Comparison of ENCODE assay signal across 10 mouse cellular contexts in the genomic region with DNA sequence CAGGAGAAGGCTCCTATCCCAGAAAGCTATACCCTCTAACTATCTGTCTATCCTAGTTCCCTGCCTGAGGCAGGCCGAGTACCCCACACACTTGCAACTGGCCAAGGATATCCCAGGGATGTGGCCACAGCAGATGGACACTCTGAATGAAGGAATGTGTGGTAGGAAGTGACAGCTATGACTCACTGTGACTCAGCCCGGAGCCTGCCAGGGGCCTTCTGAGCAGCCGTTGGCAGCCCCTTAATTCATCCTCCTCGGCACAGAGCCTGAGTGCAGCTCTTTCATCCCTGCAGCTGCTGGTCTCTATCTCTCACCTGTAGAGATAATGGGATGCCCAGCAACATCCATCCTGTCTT.
DNase-seq lines count a peak whose midpoint lies in the region; ATAC-seq and TF ChIP-seq lines count a peak whose summit lies in the region.
"Had no signal": no experiment of that assay in that cellular context is flagged by ENCODE, and none has a peak within 500 bp of the region (broad histone marks: within the 10 kb centered on the region; RNA-seq: fewer than 3 reads in every experiment).

No protein-coding gene starts in this region.

- intact Hi-C loops in heart, postnatal 25 days (cut with DNase I) = no loop called here

- peaks cover 17% of the 10 kb centered on the region for H3K4me1 ChIP-seq in lung, adult 2 months (ENCODE audit: control insufficient read depth, insufficient read depth, low read length)
- H3K4me1 ChIP-seq in stomach, postnatal 0 days (replicated peaks; ENCODE audit: control insufficient read depth, insufficient read depth) = peaks cover 4% of the 10 kb centered on the region; the same call in 1 of the 2 replicates
- H3K4me1 ChIP-seq in hindbrain, embryonic 11.5 days (replicated peaks; ENCODE audit: control insufficient read depth, insufficient read depth, low read length) = peaks cover 2% of the 10 kb centered on the region
- H3K4me1 ChIP-seq in midbrain, embryonic 16.5 days (ENCODE audit: control insufficient read depth, insufficient read depth, low read length) = no peaks in the 10 kb centered on the region
- H3K4me1 ChIP-seq in kidney, embryonic 14.5 days (ENCODE audit: control insufficient read depth, insufficient read depth, low read length) = peaks cover 22% of the 10 kb centered on the region

- no peak overlapping the region for H3K27ac ChIP-seq in stomach, postnatal 0 days (replicated peaks)
- H3K27ac ChIP-seq in hindbrain, embryonic 11.5 days (ENCODE audit: low read depth, low read length) = no peak overlapping the region
- no peak overlapping the region for H3K27ac ChIP-seq in midbrain, embryonic 16.5 days (ENCODE audit: low read length)
- no peak overlapping the region for H3K27ac ChIP-seq in kidney, embryonic 14.5 days (ENCODE audit: low read depth, low read length)
- H3K27ac ChIP-seq: embryonic facial prominence, embryonic 13.5 days; stomach, embryonic 15.5 days had no signal

- TF ChIP-seq POLR2A in lung, adult 2 months (IDR thresholded peaks at IDR 0.05; ENCODE audit: borderline replicate concordance, extremely low read depth, low read depth, low read length) = no peak

- peak; percentile 30 to 36 for DNase-seq in lung, adult 18-20 months
- DNase-seq in lung, adult 2 months = no peak
- peak; percentile 22 for DNase-seq in cerebellum, adult 9-10 months
- DNase-seq in heart, postnatal 25 days (ENCODE audit: low spot score) = peak; percentile 67
- no peak for DNase-seq in stomach, postnatal 0 days (ENCODE audit: low spot score)
- no peak for DNase-seq in hindbrain, embryonic 11.5 days (ENCODE audit: low spot score)

- no peak overlapping the region for H3K4me2 ChIP-seq in stomach, postnatal 0 days (replicated peaks; ENCODE audit: low read depth)
- H3K4me2 ChIP-seq in hindbrain, embryonic 11.5 days (replicated peaks; ENCODE audit: low read depth, low read length) = no peak overlapping the region
- H3K4me2 ChIP-seq in midbrain, embryonic 16.5 days (ENCODE audit: low read length) = no peak overlapping the region
- no peak overlapping the region for H3K4me2 ChIP-seq in kidney, embryonic 14.5 days (replicated peaks; ENCODE audit: low read depth, low read length)
- H3K4me2 ChIP-seq: embryonic facial prominence, embryonic 13.5 days; stomach, embryonic 15.5 days had no signal

- H3K36me3 ChIP-seq in stomach, postnatal 0 days (ENCODE audit: control insufficient read depth, insufficient read depth, low read length) = no peaks in the 10 kb centered on the region
- H3K36me3 ChIP-seq in hindbrain, embryonic 11.5 days (ENCODE audit: control insufficient read depth, insufficient read depth, low read length) = no peaks in the 10 kb centered on the region
- no peaks in the 10 kb centered on the region for H3K36me3 ChIP-seq in midbrain, embryonic 16.5 days (ENCODE audit: control insufficient read depth, insufficient read depth, low read length)
- no peaks in the 10 kb centered on the region for H3K36me3 ChIP-seq in kidney, embryonic 14.5 days (ENCODE audit: control insufficient read depth, insufficient read depth, low read length)
- H3K36me3 ChIP-seq: embryonic facial prominence, embryonic 13.5 days; stomach, embryonic 15.5 days had no signal

- no peak overlapping the region for H3K9ac ChIP-seq in stomach, postnatal 0 days (ENCODE audit: low read length)
- H3K9ac ChIP-seq in hindbrain, embryonic 11.5 days (ENCODE audit: low read depth, low read length) = no peak overlapping the region
- no peak overlapping the region for H3K9ac ChIP-seq in midbrain, embryonic 16.5 days (ENCODE audit: low read depth, low read length)
- H3K9ac ChIP-seq in kidney, embryonic 14.5 days (ENCODE audit: low read depth, low read length) = no peak overlapping the region
- H3K9ac ChIP-seq: embryonic facial prominence, embryonic 13.5 days; stomach, embryonic 15.5 days had no signal

- TF ChIP-seq CTCF in lung, adult 2 months (IDR thresholded peaks at IDR 0.05; ENCODE audit: insufficient read depth, low read length) = no peak
- TF ChIP-seq CTCF in stomach, postnatal 0 days (IDR thresholded peaks at IDR 0.05; ENCODE audit: low read depth) = no peak

- TF ChIP-seq EP300 in stomach, postnatal 0 days (optimal IDR thresholded peaks at IDR 0.05) = no peak

- ATAC-seq in stomach, postnatal 0 days (ENCODE audit: low FRiP score, low TSS enrichment) = 0 out of 2 replicates have a peak, but pooled peaks have one; percentile 16
- ATAC-seq in hindbrain, embryonic 11.5 days (ENCODE audit: low FRiP score) = no peak
- ATAC-seq in midbrain, embryonic 16.5 days = no peak
- no peak for ATAC-seq in kidney, embryonic 14.5 days (ENCODE audit: low FRiP score, low TSS enrichment)

- H3K27me3 ChIP-seq in stomach, postnatal 0 days (ENCODE audit: control insufficient read depth, insufficient read depth, low read length) = no peaks in the 10 kb centered on the region
- H3K27me3 ChIP-seq in hindbrain, embryonic 11.5 days (ENCODE audit: control insufficient read depth, insufficient read depth, low read length) = no peaks in the 10 kb centered on the region
- no peaks in the 10 kb centered on the region for H3K27me3 ChIP-seq in midbrain, embryonic 16.5 days (ENCODE audit: control insufficient read depth, insufficient read depth, low read depth, low read length)
- H3K27me3 ChIP-seq in kidney, embryonic 14.5 days (ENCODE audit: control insufficient read depth, insufficient read depth, low read length) = no peaks in the 10 kb centered on the region
- H3K27me3 ChIP-seq: embryonic facial prominence, embryonic 13.5 days; stomach, embryonic 15.5 days had no signal

- H3K4me3 ChIP-seq in lung, adult 2 months (replicated peaks; ENCODE audit: extremely low read depth, low read depth, low read length) = no peak overlapping the region
- H3K4me3 ChIP-seq in stomach, postnatal 0 days (ENCODE audit: low read depth, low read length) = no peak overlapping the region
- H3K4me3 ChIP-seq in hindbrain, embryonic 11.5 days (ENCODE audit: low read depth, low read length) = no peak overlapping the region
- no peak overlapping the region for H3K4me3 ChIP-seq in midbrain, embryonic 16.5 days (ENCODE audit: low read depth, low read length)
- H3K4me3 ChIP-seq in kidney, embryonic 14.5 days (ENCODE audit: low read length) = no peak overlapping the region
- H3K4me3 ChIP-seq: embryonic facial prominence, embryonic 13.5 days; stomach, embryonic 15.5 days had no signal

- 32% methylated on average over 4 of the region's 4 CpGs for WGBS in lung, adult 2 months
- WGBS in stomach, postnatal 0 days = 33% methylated on average over 4 of the region's 4 CpGs
- WGBS in hindbrain, embryonic 11.5 days = 82% methylated on average over 4 of the region's 4 CpGs
- WGBS in midbrain, embryonic 16.5 days = 72% methylated on average over 4 of the region's 4 CpGs
- 43% methylated on average over 4 of the region's 4 CpGs for WGBS in kidney, embryonic 14.5 days

- H3K9me3 ChIP-seq in stomach, postnatal 0 days (ENCODE audit: control insufficient read depth, low read length) = no peaks in the 10 kb centered on the region
- H3K9me3 ChIP-seq in hindbrain, embryonic 11.5 days (ENCODE audit: control insufficient read depth, low read length) = no peaks in the 10 kb centered on the region
- H3K9me3 ChIP-seq in midbrain, embryonic 16.5 days (replicated peaks; ENCODE audit: control insufficient read depth, low read length, poor library complexity, severe bottlenecking) = no peaks in the 10 kb centered on the region
- H3K9me3 ChIP-seq in kidney, embryonic 14.5 days (ENCODE audit: control insufficient read depth, low read length) = no peaks in the 10 kb centered on the region
- H3K9me3 ChIP-seq: embryonic facial prominence, embryonic 13.5 days; stomach, embryonic 15.5 days had no signal

Comparison
In these comparisons a context has a peak if more than half of its experiments do, and no peak if none do; other contexts are left out.
1. DNase-seq: peak in lung, adult 18-20 months (2 of 2), cerebellum, adult 9-10 months (single experiment) and heart, postnatal 25 days (single experiment); none in lung, adult 2 months (single experiment), stomach, postnatal 0 days (single experiment) and hindbrain, embryonic 11.5 days (single experiment).